Mouse (Mus musculus) embryonic facial prominence, embryonic 10.5 days (tissue): ENCODE measurements at regions not wholly inside any gene's neighbourhood (a gene's known extent, or its start where the extent isn't known, plus 50 kb on each side); places are given as distances from the start of the nearest gene placed in this dataset.

Source experiments
- DNase-seq: peaks from one replicate; pipeline ENCODE4 v3.0.0-alpha.2; 2017; ENCODE audit warnings: low spot score
- H3K27ac ChIP-seq: fragments of 300-500 bp; sonication (generic); replicated peaks from 2 replicates; pipeline ENCODE4 v1.5.1; 2016; ENCODE audit warnings: mild to moderate bottlenecking
- H3K27me3 ChIP-seq: fragments of 300-500 bp; sonication (generic); replicated peaks from 2 replicates; pipeline ENCODE4 v1.6.1; 2016; ENCODE audit warnings: low read depth, mild to moderate bottlenecking; ENCODE audit not compliant: poor library complexity, severe bottlenecking
- H3K36me3 ChIP-seq: fragments of 300-500 bp; sonication (generic); replicated peaks from 2 replicates; pipeline ENCODE4 v1.6.1; 2016; ENCODE audit warnings: mild to moderate bottlenecking, moderate library complexity
- H3K4me1 ChIP-seq: fragments of 300-500 bp; sonication (generic); 2 replicates; pipeline ENCODE4 v1.6.1; 2016
- H3K4me3 ChIP-seq: fragments of 300-500 bp; sonication (generic); 2 replicates; pipeline ENCODE4 v1.5.1; 2016; ENCODE audit warnings: mild to moderate bottlenecking, moderate library complexity
- H3K9me3 ChIP-seq: fragments of 300-500 bp; sonication (generic); 2 replicates; pipeline ENCODE4 v1.6.1; 2016; ENCODE audit warnings: mild to moderate bottlenecking
- whole genome bisulfite sequencing: fragments of 180-500 bp; shearing (Covaris S2); methylation state at CpG from one replicate; pipeline ENCODE4 v1.1.7; 2016; 5-methylcytosine and 5-hydroxymethylcytosine counted together

- H3K36me3 ChIP-seq, result no peaks in the 10 kb centered on the region
- H3K4me1 ChIP-seq, result peaks cover 9% of the 10 kb centered on the region
- 79% methylated on average over 4 of the region's 4 CpGs for WGBS
- no peak for DNase-seq
- H3K4me3 ChIP-seq, result no peak overlapping the region
- H3K27me3 ChIP-seq, result no peaks in the 10 kb centered on the region
- H3K9me3 ChIP-seq, result no peaks in the 10 kb centered on the region
- no peak overlapping the region for H3K27ac ChIP-seq
Measured at GRCm38 (mm10) chr3:144050341-144050740, 154.7 kb downstream of the Lmo4 start.

- Histone ChIP-seq H3K27me3 (no peaks in the 10 kb centered on the region), H3K4me1 (peaks cover 9% of the 10 kb centered on the region), H3K36me3 (no peaks in the 10 kb centered on the region), H3K27ac (no peak overlapping the region), H3K9me3 (no peaks in the 10 kb centered on the region), H3K4me3 (no peak overlapping the region)
- no peak for DNase-seq
- WGBS, result 45% methylated on average over 4 of the region's 4 CpGs
Measured at GRCm38 (mm10) chr3:144049270-144049669, 155.8 kb downstream of the Lmo4 start.

- WGBS, result 79% methylated on average over 2 of the region's 2 CpGs
- Histone ChIP-seq H3K27me3 (no peaks in the 10 kb centered on the region), H3K4me1 (peaks cover 7% of the 10 kb centered on the region), H3K9me3 (no peaks in the 10 kb centered on the region), H3K27ac (no peak overlapping the region), H3K36me3 (no peaks in the 10 kb centered on the region), H3K4me3 (no peak overlapping the region)
- no peak for DNase-seq
Measured at GRCm38 (mm10) chr3:144044366-144044765, 160.7 kb downstream of the Lmo4 start.

- no peak overlapping the region for H3K4me3 ChIP-seq
- no peaks in the 10 kb centered on the region for H3K9me3 ChIP-seq
- H3K27me3 ChIP-seq, result no peaks in the 10 kb centered on the region
- DNase-seq, result no peak
- no peak overlapping the region for H3K27ac ChIP-seq
- peaks cover 4% of the 10 kb centered on the region for H3K4me1 ChIP-seq
- no peaks in the 10 kb centered on the region for H3K36me3 ChIP-seq
- 80% methylated on average over 5 of the region's 5 CpGs for WGBS
Measured at GRCm38 (mm10) chr3:144041788-144042187, 163.2 kb downstream of the Lmo4 start.

- 87% methylated on average over 3 of the region's 3 CpGs for whole genome bisulfite sequencing
- peaks cover 4% of the 10 kb centered on the region for H3K4me1 ChIP-seq
- no peaks in the 10 kb centered on the region for H3K27me3 ChIP-seq
Measured at GRCm38 (mm10) chr3:144039498-144039897, 165.5 kb downstream of the Lmo4 start.

GRCm38 (mm10) chr3:144029611-144030010 is 175.4 kb downstream of the Lmo4 start:
- no peaks in the 10 kb centered on the region for H3K36me3 ChIP-seq
- H3K27ac ChIP-seq, result no peak overlapping the region
- no peaks in the 10 kb centered on the region for H3K9me3 ChIP-seq
- 96% methylated on average over 1 of the region's 1 CpGs for WGBS
- H3K4me3 ChIP-seq, result no peak overlapping the region
- H3K27me3 ChIP-seq, result no peaks in the 10 kb centered on the region
- no peak for DNase-seq
- peaks cover 17% of the 10 kb centered on the region for H3K4me1 ChIP-seq

More at GRCm38 (mm10) chr3:144039498-144039897, 165.5 kb downstream of the Lmo4 start:
- Histone ChIP-seq H3K27ac (no peak overlapping the region), H3K36me3 (no peaks in the 10 kb centered on the region), H3K9me3 (no peaks in the 10 kb centered on the region), H3K4me3 (no peak overlapping the region)
- DNase-seq, result no peak

GRCm38 (mm10) chr3:144029121-144029520 is 175.9 kb downstream of the Lmo4 start:
- Histone ChIP-seq H3K9me3 (no peaks in the 10 kb centered on the region), H3K4me3 (no peak overlapping the region), H3K4me1 (peaks cover 17% of the 10 kb centered on the region), H3K27ac (no peak overlapping the region), H3K36me3 (no peaks in the 10 kb centered on the region), H3K27me3 (no peaks in the 10 kb centered on the region)
- DNase-seq, result no peak
- WGBS, result 88% methylated on average over 3 of the region's 3 CpGs

GRCm38 (mm10) chr3:144027134-144027980 is 177.7 kb downstream of the Lmo4 start:
- Histone ChIP-seq H3K36me3 (no peaks in the 10 kb centered on the region), H3K4me3 (no peak overlapping the region), H3K27ac (no peak overlapping the region), H3K27me3 (no peaks in the 10 kb centered on the region), H3K4me1 (peaks cover 17% of the 10 kb centered on the region), H3K9me3 (no peaks in the 10 kb centered on the region)
- WGBS, result 86% methylated on average over 6 of the region's 6 CpGs
- no peak for DNase-seq

- no peaks in the 10 kb centered on the region for H3K36me3 ChIP-seq
- H3K4me3 ChIP-seq, result no peak overlapping the region
- no peaks in the 10 kb centered on the region for H3K9me3 ChIP-seq
- peak overlapping the region; percentile 65; the same call in 1 of the 2 replicates for H3K27ac ChIP-seq
- H3K4me1 ChIP-seq, result peaks cover 22% of the 10 kb centered on the region
- DNase-seq, result peak; percentile 51
- no peaks in the 10 kb centered on the region for H3K27me3 ChIP-seq
- 41% methylated on average over 14 of the region's 14 CpGs for WGBS
Measured at GRCm38 (mm10) chr3:144025451-144026125, 179.4 kb downstream of the Lmo4 start.

GRCm38 (mm10) chr3:144024216-144024615 is 180.8 kb downstream of the Lmo4 start:
- no peaks in the 10 kb centered on the region for H3K9me3 ChIP-seq
- no peaks in the 10 kb centered on the region for H3K27me3 ChIP-seq
- 88% methylated on average over 5 of the region's 5 CpGs for WGBS

GRCm38 (mm10) chr3:144023058-144023457 is 182.0 kb downstream of the Lmo4 start:
- H3K4me3 ChIP-seq, result no peak overlapping the region
- peaks cover 31% of the 10 kb centered on the region for H3K4me1 ChIP-seq
- no peak for DNase-seq
- no peaks in the 10 kb centered on the region for H3K36me3 ChIP-seq
- 83% methylated on average over 3 of the region's 3 CpGs for WGBS
- no peaks in the 10 kb centered on the region for H3K27me3 ChIP-seq
- H3K9me3 ChIP-seq, result no peaks in the 10 kb centered on the region
- no peak overlapping the region for H3K27ac ChIP-seq

More at GRCm38 (mm10) chr3:144024216-144024615, 180.8 kb downstream of the Lmo4 start:
- no peak overlapping the region for H3K4me3 ChIP-seq
- H3K27ac ChIP-seq, result no peak overlapping the region
- H3K4me1 ChIP-seq, result peaks cover 30% of the 10 kb centered on the region
- no peaks in the 10 kb centered on the region for H3K36me3 ChIP-seq
- no peak for DNase-seq

GRCm38 (mm10) chr3:144021969-144022368 is 183.1 kb downstream of the Lmo4 start:
- no peak overlapping the region for H3K4me3 ChIP-seq
- no peaks in the 10 kb centered on the region for H3K36me3 ChIP-seq
- H3K27ac ChIP-seq, result no peak overlapping the region
- WGBS, result 88% methylated on average over 5 of the region's 5 CpGs
- no peak for DNase-seq
- peaks cover 31% of the 10 kb centered on the region for H3K4me1 ChIP-seq
- H3K9me3 ChIP-seq, result no peaks in the 10 kb centered on the region
- no peaks in the 10 kb centered on the region for H3K27me3 ChIP-seq
